Mouse (Mus musculus) midbrain, embryonic 11.5 days (tissue): ENCODE data around the gene D17H6S53E. TPM values are rescaled to one million over a fixed set of nuclear protein-coding genes. Genes with fewer than 3 reads are reported as not detected.

Source experiments
- ATAC-seq: fragments of 200-750 bp; cut with Nextera tagmentation; 2 replicates; pipeline ENCODE4 v1.8.0; 2017; ENCODE audit warnings: moderate TSS enrichment, moderate library complexity; ENCODE audit not compliant: low FRiP score
- DNase-seq: peaks from one replicate; pipeline ENCODE4 v3.0.0; 2015; ENCODE audit warnings: low spot score; ENCODE audit errors: missing footprints
- H3K27ac ChIP-seq: fragments of 300-500 bp; sonication (generic); 2 replicates; pipeline ENCODE4 v1.5.1; 2014; ENCODE audit warnings: low read depth, low read length
- H3K27me3 ChIP-seq: fragments of 300-500 bp; sonication (generic); 2 replicates; pipeline ENCODE4 v1.6.1; 2014; ENCODE audit warnings: mild to moderate bottlenecking, low read length, moderate library complexity, mixed read lengths; ENCODE audit not compliant: control insufficient read depth, insufficient read depth
- H3K36me3 ChIP-seq: fragments of 300-500 bp; sonication (generic); 2 replicates; pipeline ENCODE4 v1.6.1; 2014; ENCODE audit warnings: mild to moderate bottlenecking, low read length, moderate library complexity, mixed read lengths; ENCODE audit not compliant: control insufficient read depth, insufficient read depth
- H3K4me1 ChIP-seq: fragments of 300-500 bp; sonication (generic); 2 replicates; pipeline ENCODE4 v1.6.1; 2014; ENCODE audit warnings: low read length; ENCODE audit not compliant: control insufficient read depth, insufficient read depth
- H3K4me2 ChIP-seq: fragments of 300-500 bp; sonication (generic); 2 replicates; pipeline ENCODE4 v1.6.1; 2014; ENCODE audit warnings: mild to moderate bottlenecking, moderate library complexity
- H3K4me3 ChIP-seq: fragments of 300-500 bp; sonication (generic); 2 replicates; pipeline ENCODE4 v1.5.1; 2014; ENCODE audit warnings: low read depth, low read length
- H3K9ac ChIP-seq: fragments of 300-500 bp; sonication (generic); 2 replicates; pipeline ENCODE4 v1.6.1; 2014; ENCODE audit warnings: low read length
- H3K9me3 ChIP-seq: fragments of 300-500 bp; sonication (generic); 2 replicates; pipeline ENCODE4 v1.6.1; 2016; ENCODE audit warnings: low read length; ENCODE audit not compliant: control insufficient read depth
- WGBS: fragments of 180-500 bp; shearing (Covaris S2); extraction: QIAGEN DNeasy Blood & Tissue Kit; methylation state at CpG from one replicate; pipeline ENCODE4 v1.1.7; 2014; 5-methylcytosine and 5-hydroxymethylcytosine counted together
- polyA plus RNA-seq: library from polyadenylated mRNA; unstranded; fragments of >200 nt; fragmentation: Nextera tagmentation; extraction: Ambion mirVana; gene quantifications from 2 replicates; pipeline ENCODE4 v1.2.1, GENCODE M21; 2014

Gene D17H6S53E
- polyA plus RNA-seq, 1 experiment from 2014 or later = 8.1 TPM

DNA sequence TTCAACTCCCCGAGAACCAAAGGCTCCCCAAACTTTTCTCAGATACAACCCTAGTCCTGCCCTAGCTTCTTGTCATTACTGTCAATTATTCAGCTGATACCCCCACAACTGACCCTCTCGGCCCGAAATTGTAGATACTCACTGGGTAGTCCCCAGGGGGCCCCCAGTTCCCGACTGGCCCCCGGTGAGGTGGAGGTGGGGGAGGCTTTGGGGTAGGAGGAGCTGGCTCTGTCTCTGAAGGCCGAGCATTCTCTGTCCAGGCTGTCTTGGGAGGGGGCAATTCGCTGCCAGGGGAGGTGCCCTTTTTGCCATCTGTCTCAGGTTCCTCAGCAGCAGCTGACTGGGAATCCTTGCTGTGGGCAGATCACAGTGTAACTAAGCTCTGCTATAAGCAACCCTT, 33.5 kb downstream of the D17H6S53E start:
- H3K9me3 ChIP-seq = no peaks in the 10 kb centered on the region
- ATAC-seq (no peak), DNase-seq (no peak)
- no peak overlapping the region for H3K4me3 ChIP-seq
- peaks cover 66% of the 10 kb centered on the region for H3K36me3 ChIP-seq
- H3K4me1 ChIP-seq = peaks cover 13% of the 10 kb centered on the region
- no peak overlapping the region for H3K27ac ChIP-seq
- no peak overlapping the region for H3K4me2 ChIP-seq
- H3K9ac ChIP-seq = no peak overlapping the region
- 90% methylated on average over 7 of the region's 7 CpGs for WGBS
- no peaks in the 10 kb centered on the region for H3K27me3 ChIP-seq

DNA sequence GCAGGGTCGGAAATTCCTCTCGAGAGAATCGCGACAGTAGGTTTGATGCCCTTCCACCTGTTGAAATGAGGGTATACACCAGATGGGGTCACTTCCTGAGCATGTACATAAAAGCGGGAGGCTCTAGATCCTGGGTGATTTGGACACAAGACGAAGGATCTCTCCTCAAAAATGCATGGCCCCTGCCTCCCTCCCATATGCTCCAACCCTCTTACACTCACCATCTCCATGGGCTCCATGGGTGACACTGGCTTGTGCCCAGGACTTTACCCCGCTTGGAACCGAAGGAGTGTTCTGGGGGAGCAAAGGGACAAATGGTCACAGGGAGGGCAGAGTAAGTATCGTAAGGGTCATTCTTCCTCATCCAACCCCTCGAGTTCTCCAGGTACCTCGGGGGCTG, 35.2 kb downstream of the D17H6S53E start:
- Histone ChIP-seq H3K27ac (no peak overlapping the region), H3K9me3 (no peaks in the 10 kb centered on the region), H3K4me3 (no peak overlapping the region), H3K27me3 (no peaks in the 10 kb centered on the region), H3K9ac (no peak overlapping the region), H3K4me2 (no peak overlapping the region), H3K36me3 (peaks cover 52% of the 10 kb centered on the region), H3K4me1 (peaks cover 19% of the 10 kb centered on the region)
- DNase-seq (no peak), ATAC-seq (no peak)
- WGBS = 86% methylated on average over 11 of the region's 11 CpGs

DNA sequence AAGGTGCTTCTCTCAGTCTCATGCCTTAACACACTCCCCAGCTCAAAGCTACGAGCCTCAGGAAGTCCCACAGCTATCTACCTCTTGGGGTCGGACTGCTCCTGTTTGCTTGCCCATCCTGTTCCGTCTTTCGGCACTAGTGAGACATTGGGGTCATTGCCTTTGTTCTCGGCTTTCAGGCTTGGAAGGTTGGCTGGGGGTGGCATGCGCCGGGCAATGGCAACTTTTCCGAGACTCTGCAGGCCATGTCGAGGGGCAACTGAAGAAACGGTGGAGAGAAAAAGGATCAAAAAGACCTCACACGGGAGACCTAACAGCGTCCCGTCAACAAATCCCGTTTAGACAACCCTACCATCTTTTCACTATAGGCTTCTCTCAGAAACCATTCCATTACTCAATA, 35.9 kb downstream of the D17H6S53E start:
- H3K27ac ChIP-seq = no peak overlapping the region
- WGBS = 80% methylated on average over 14 of the region's 14 CpGs
- peaks cover 46% of the 10 kb centered on the region for H3K36me3 ChIP-seq
- H3K9ac ChIP-seq = peak overlapping the region; percentile 100; the same call in 1 of the 2 replicates
- H3K9me3 ChIP-seq = no peaks in the 10 kb centered on the region
- ATAC-seq (no peak), DNase-seq (no peak)
- H3K4me3 ChIP-seq = peak overlapping the region; percentile 100; the same call in 1 of the 2 replicates
- H3K4me2 ChIP-seq = peak overlapping the region; percentile 97; the same call in 1 of the 2 replicates
- H3K4me1 ChIP-seq = peaks cover 19% of the 10 kb centered on the region
- no peaks in the 10 kb centered on the region for H3K27me3 ChIP-seq

DNA sequence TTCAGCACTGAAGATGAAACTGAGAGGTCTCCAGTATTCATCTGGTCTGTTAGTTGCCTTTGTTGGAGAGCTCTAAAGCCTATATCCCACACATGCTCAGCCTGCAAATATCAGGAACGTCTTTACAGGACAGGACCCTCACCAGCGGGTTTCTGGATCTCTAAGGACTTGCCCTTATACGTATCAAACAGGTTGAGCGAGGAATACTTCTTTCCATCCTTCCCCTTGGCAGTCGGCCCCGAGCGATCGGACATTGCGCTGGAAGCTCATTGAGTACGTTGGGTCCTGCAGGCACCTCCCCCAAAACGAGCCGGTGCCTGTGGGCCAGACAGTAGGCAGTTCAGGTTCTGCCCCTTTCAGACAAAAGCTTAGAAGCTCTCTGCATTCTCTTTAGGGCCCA, 36.6 kb downstream of the D17H6S53E start:
- Histone ChIP-seq H3K4me2 (peak overlapping the region; percentile 97), H3K36me3 (peaks cover 40% of the 10 kb centered on the region), H3K4me3 (peak overlapping the region; percentile 100), H3K9me3 (no peaks in the 10 kb centered on the region), H3K4me1 (peaks cover 19% of the 10 kb centered on the region), H3K27ac (no peak overlapping the region), H3K9ac (peak overlapping the region; percentile 100), H3K27me3 (no peaks in the 10 kb centered on the region)
- ATAC-seq (no peak), DNase-seq (no peak)
- whole genome bisulfite sequencing = 67% methylated on average over 12 of the region's 12 CpGs

DNA sequence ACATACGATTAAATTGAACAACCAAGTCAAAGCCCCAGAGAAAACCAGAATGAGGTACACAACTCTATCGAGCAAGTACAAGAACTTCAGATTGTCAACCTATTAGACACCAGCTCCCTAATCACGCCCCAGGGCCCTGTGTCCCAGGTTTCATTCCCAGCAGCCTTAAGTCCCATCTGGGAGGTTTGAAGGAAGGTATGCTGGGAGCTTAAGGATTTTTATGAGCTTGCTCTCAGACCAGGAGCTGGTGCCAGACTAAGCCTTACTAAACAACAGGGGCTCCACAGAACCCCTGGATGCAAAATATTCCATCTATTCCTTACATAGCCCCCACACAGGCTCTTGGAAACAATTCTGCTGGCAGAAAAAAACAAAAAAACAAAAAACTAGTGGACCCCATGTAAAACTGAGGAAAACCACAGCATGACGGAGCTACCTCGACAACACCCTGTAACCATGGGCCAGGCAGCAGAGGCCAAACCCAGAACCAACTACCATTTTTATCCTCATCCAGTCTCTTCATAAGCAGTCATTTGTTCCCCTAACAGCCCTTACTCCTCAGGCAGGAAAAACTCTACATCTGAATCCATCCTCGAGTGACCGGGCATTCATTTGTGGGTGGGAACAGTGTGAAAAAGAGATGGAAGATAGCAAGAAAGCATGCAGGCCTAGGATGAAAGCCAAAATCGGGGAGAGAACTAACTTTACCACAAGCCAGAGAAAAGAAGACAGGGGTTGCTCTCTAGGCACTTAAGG, 37.3 kb downstream of the D17H6S53E start:
- Histone ChIP-seq H3K27ac (peak overlapping the region; percentile 93), H3K27me3 (no peaks in the 10 kb centered on the region), H3K9me3 (no peaks in the 10 kb centered on the region), H3K36me3 (peaks cover 33% of the 10 kb centered on the region), H3K4me1 (peaks cover 19% of the 10 kb centered on the region), H3K4me3 (peak overlapping the region; percentile 100), H3K9ac (peak overlapping the region; percentile 100), H3K4me2 (peak overlapping the region; percentile 97)
- ATAC-seq (no peak), DNase-seq (no peak)
- WGBS = 26% methylated on average over 8 of the region's 8 CpGs

DNA sequence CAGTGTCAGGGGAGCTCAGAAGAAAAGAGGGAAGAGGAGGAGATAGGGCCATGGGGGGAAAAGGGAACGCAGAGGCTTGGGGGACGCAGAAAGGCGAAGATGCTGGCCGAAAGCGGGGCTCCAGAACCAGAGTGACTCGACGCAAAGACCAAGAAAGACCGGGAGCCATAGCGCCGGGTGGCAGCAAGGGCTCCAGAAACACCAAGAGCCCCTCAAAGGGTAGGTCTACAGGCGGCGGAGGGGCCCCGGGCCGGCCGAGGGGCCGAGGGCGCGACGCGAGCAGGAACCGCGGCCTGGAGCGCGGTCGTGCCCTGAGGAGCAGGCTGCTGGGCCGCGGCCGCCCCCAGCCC, 38.0 kb downstream of the D17H6S53E start:
- H3K4me1 ChIP-seq = peaks cover 19% of the 10 kb centered on the region
- WGBS = under 1% methylated on average over 24 of the region's 28 CpGs
- DNase-seq (no peak), ATAC-seq (no peak)
- H3K27me3 ChIP-seq = no peaks in the 10 kb centered on the region
- H3K4me2 ChIP-seq = peak overlapping the region; percentile 97
- peaks cover 26% of the 10 kb centered on the region for H3K36me3 ChIP-seq
- H3K9ac ChIP-seq = peak overlapping the region; percentile 100
- H3K9me3 ChIP-seq = no peaks in the 10 kb centered on the region
- H3K4me3 ChIP-seq = peak overlapping the region; percentile 100
- H3K27ac ChIP-seq = peak overlapping the region; percentile 93

DNA sequence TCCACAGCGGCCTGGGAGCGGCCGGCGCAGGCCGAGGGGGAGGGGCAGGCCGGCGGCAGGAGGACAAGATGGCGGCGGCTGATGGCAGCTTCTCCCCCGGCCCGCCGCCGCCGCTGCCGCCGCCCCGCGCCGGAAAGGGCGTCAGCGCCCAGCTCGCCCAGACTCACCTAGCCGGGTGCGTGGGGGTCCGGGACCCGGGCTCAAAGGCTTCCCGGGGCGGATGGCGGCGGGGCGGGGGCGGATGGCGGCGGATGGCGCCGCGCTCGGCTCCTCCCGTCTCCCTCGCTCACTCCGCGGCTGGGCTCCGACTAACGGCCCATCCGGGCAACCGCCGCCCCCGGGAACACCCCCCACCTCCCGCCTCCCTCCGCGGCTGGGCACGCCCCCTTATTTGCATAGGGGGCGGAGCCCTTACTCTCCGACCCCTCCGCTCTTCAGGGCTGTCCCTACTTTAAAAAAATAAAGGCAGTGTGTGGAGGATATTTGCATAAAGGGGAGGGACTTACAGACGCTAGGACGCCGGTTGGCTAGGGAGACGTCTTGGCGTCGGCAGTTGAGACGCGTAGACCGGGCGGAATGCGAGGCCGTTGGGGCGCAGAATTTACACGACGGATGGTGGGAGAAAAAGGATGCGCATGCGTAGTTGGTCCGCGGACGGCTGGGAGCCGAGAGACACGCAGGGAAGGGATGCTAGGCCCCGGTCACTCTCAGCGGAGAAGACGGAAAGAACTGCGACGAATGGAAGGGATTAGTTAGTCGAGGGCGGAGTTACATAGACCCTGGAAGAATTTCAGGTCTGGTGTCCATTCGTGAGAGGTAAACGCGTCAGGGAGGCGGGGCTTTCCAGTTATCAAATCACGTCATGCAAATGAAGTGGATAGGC, 38.6 kb downstream of the D17H6S53E start, which contains the start of gene Prrc2a:
Prrc2a (minus strand) TSS at position 330 of the 883 bp plus-strand sequence.
- ATAC-seq = peak; percentile 96
- under 1% methylated on average over 50 of the region's 89 CpGs for WGBS

DNA sequence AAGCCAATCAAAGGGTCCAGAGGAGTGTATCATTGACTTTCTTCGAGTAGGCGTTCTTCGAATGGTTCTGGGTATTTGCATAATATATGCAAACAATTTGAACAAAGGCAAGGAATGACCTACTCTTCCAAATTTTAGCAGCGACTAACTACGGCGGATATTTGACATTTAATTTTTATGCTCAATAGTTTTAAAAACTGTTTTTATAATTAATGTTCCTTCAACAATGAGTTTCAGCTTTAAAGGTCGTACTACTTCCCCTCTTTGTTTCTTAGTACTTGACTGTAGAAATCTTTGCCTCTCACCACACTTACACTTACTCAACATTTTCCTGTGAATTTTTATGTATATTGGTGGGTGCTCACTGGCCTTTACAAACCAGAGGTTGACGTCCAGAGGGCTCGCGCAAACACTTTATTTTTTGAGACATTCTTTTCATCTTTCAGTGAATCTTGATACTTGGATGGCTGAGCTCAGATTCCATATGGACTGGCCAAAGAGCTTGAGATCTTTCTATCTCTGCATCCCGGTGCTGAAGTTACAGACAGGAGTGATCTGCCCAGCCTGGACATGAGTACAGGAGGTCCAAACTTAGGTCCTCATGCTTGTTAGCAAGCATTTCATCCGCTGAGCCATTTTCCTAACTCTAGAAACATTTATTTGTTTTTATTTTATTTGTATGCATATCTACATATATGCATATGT, 39.4 kb downstream of the D17H6S53E start:
- H3K27me3 ChIP-seq = no peaks in the 10 kb centered on the region
- peak overlapping the region; percentile 97 for H3K4me2 ChIP-seq
- ATAC-seq (no peak; the same call in 1 of the 2 replicates), DNase-seq (no peak)
- no peaks in the 10 kb centered on the region for H3K9me3 ChIP-seq
- peak overlapping the region; percentile 100 for H3K4me3 ChIP-seq
- 24% methylated on average over 12 of the region's 12 CpGs for WGBS
- H3K27ac ChIP-seq = peak overlapping the region; percentile 97
- peaks cover 19% of the 10 kb centered on the region for H3K4me1 ChIP-seq
- H3K36me3 ChIP-seq = peaks cover 16% of the 10 kb centered on the region
- peak overlapping the region; percentile 77 for H3K9ac ChIP-seq

More for the DNA sequence above, 38.6 kb downstream of the D17H6S53E start, which contains the start of gene Prrc2a:
- Histone ChIP-seq H3K27me3 (no peaks in the 10 kb centered on the region), H3K9me3 (no peaks in the 10 kb centered on the region), H3K27ac (peak within 1 kb of the TSS; percentile 97), H3K4me3 (peak within 1 kb of the TSS; percentile 100), H3K36me3 (peaks cover 24% of the 10 kb centered on the region), H3K9ac (peak within 1 kb of the TSS; percentile 100), H3K4me1 (peaks cover 19% of the 10 kb centered on the region), H3K4me2 (peak within 1 kb of the TSS; percentile 97)
- peak; percentile 100 for DNase-seq
